Mouse (Mus musculus): ENCODE results near the gene Supt7l. TPM values are rescaled to one million over a fixed set of nuclear protein-coding genes. Genes with fewer than 3 reads are reported as not detected.

Gene Supt7l
- total RNA-seq, 4 experiments from 2014 or later = 17.8 to 19.4 (median 18.1) TPM

DNA sequence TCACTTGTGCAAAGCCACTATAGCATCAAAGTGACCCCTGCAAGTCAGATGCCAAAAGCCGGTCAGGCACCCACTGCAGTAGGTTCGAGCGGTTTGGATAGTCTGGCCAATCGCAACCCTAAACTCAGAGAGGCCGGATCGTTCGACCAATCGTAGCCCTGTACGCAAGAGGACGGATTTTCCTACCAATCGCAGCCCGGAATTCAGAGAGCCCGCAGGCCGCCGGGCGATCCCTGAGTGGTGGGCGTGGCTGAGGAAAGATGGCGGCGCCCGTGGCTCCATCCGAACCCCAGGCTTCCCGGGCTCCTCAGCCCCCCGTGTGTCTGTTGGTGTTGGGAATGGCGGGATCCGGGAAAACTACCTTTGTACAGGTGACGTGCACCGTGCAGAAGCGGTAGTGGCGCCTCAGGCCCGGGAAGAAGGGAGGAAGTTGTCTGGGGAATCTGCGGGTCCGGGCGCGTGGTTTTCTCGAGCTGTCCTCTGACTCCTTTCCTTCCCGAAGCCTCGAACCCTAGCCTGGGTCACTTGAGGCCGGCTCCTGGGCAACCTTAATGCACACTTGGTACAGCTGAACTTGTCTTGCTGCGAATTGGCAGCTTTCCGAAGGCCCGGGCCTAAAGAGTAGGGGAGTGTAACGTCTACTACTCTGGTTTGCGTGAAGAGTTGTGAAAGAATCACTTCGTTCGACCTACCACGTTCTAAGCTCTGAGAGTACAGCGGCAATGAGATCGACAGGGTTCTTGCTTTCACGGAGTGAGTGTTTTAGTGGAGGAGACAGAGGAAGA, 32.9 kb downstream of the Supt7l start, which contains the start of gene Gpn1:
Gpn1 (plus strand) TSS at position 229 of the 785 bp plus-strand sequence.
- DNase-seq (ENCODE audit: low spot score in 2 of 2) = peak; percentile 76 to 90

GRCm38 (mm10) chr5:31492031-31492430, 35.6 kb downstream of the Supt7l start:
- no peak for DNase-seq (ENCODE audit: low spot score in 2 of 2)

DNA sequence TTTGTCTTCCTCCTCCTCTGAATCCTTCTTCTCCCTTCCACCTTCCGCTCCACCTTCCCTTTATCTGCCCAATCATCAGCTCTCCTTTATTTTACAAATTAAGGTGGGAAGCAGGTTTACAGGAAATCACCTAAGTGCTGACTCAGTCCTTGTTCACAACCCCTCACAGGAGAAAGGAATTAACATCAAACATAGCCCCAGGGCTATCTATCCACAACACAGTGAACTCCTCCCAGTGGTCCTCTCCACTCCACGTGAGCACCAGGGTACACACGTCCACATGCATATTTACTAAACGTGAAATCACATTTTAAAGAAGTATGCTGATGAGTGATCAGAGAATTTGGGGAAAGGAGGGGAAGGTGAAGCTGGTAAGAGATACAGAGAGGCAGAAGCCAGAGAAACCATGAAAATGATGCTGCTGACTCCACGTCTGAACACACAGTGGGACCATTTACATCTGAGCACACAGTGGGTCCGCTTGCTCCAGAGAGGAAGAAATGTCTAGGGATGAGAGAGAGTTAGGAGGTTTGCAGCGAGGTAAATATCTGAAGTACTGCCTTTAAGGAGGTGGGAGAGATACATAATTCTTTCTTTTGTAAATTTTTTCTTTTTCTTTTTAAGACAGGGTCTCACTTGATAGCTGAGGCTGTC, 38.4 kb downstream of the Supt7l start:
- DNase-seq (ENCODE audit: low spot score in 2 of 2) = no peak

- no peak for DNase-seq (ENCODE audit: low spot score in 2 of 2)
Observed at GRCm38 (mm10) chr5:31487889-31488288, 39.7 kb downstream of the Supt7l start.

DNA sequence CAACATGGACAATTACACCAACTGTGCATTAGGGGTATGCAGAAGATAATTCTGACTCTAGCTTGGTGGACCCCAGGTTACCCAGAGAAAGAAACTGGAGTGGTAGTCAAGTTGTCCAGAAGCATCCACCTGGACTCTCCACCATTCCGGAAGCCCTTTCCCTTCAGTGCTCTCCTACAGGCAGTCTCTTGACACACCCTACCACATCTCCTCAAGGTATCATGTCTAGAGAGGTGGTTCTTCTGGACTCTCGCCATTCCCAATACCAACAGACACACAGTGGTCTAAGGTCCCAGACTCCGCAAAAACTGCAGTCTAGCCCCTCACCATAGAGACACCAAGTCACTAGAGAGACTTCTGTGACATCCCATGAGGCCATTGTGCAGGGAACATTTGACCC, 42.2 kb downstream of the Supt7l start, which contains the start of gene 4930548H24Rik:
4930548H24Rik (plus strand) TSS at position 301 of the 400 bp plus-strand sequence.
- no peak for DNase-seq (ENCODE audit: low spot score in 2 of 2)

DNA sequence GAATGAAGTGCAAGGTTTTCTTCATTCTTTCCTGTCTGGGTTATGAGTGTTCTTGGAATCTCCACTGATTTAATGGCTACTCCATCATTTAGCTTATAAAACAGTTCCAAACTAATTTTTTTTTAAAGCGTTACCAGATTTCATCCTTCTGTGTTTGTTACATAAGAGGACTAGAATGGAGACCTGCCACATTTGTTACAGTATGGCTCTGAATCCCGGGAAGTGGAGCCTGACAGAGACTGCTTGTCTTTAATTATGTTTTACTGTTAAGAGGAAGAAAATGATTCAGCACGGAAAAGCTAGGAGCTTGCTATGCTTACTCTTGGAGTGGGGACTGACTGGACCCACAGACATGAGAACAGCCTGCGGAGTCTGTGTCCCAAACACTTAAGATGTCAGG, 47.1 kb downstream of the Supt7l start:
- DNase-seq (ENCODE audit: low spot score in 2 of 2) = no peak

DNA sequence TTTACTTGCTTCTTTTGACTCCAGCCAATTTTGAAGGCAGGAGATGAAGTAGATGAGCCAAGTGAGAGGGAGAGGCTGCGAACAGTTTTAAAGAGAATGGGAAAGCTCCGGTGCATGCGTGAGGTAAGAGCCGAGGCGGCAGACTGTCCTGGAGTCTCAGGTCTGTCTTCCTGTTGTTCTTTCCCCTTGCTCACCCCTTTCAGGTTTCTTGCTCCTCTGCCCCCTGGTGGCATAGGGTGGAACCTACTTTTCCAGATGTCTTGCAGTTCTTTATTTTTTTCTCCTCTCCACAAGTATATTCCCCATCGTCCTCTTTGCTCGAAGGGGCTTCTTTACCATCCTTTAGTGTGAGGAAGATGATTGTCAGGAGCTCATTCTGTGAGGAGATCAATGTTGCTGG, 57.3 kb downstream of the Supt7l start:
- DNase-seq (ENCODE audit: low spot score in 2 of 2) = no peak

DNA sequence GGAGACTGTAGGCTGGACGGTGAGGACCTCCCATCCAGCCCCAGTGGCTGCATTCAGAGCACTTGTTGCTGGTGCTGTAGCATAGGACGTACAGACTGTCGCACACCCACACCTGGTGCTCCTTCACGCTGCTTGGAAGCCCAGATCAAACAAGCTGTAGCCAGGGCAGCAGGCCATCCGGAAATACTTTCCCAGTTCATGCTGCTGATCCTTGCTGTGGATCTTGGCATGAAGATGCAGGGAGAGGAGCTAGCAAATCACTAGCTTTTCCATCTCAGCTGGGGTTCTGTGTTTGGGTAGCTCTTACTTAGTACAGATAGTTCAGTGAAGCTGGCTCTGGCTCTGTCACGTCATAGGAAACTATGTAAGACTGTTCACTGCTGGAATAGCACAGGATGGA, 57.9 kb downstream of the Supt7l start:
- no peak for DNase-seq (ENCODE audit: low spot score in 2 of 2)

DNA sequence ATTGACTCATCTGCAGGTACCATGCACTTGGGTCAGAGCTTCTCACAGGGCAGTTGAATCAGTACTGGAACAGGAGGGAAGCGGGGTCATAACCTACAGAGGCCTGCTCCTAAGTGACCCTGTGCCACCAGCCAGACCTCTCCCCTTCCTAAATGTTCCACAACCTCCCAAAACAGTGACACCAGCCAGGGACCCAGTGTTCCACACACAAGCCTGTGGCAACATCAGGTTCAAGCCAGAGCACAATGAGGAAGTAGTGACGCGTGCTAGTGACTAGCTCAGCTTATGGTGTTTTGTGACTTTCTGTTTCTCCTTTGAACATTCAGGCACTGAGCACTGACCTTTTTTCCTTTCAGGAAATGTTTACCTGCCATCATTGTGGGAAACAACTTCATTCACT, 59.8 kb downstream of the Supt7l start:
- no peak for DNase-seq (ENCODE audit: low spot score in 2 of 2)

Other genes with a start within 250 kb of the Supt7l start
- 10 to 100 TPM; 75.0 to 98.2 (median 83.8) TPM for gene Ift172, start 236.7 kb downstream of the Supt7l start, total RNA-seq (2022)
- 100 to 1,000 TPM; 132 to 144 (median 133) TPM for gene Fndc4, start 231.7 kb downstream of the Supt7l start, total RNA-seq (2022)
- gene Gckr, start 230.4 kb downstream of the Supt7l start, total RNA-seq (2022) = under 1 TPM in 2 of 4 experiments, not detected in 2; 0.11 to 0.44 TPM
- 10 to 100 TPM; 47.5 to 52.8 (median 51.8) TPM for gene Zfp512, start 75.4 kb downstream of the Supt7l start, total RNA-seq (2022)
- under 1 TPM in 1 of 4 experiments, not detected in 3; 0.17 TPM for gene 4930548H24Rik, start 42.1 kb downstream of the Supt7l start, total RNA-seq (2022)
- gene Gpn1, start 33.1 kb downstream of the Supt7l start, total RNA-seq (2022) = 10 to 100 TPM; 28.8 to 32.6 (median 32.2) TPM
- gene Slc4a1ap, start 812 bp downstream of the Supt7l start, total RNA-seq (2022) = 10 to 100 TPM; 48.2 to 53.6 (median 51.4) TPM
- gene Mrpl33, start 69.1 kb upstream of the Supt7l start, total RNA-seq (2022) = 100 to 1,000 TPM in 2 of 4 experiments, 10 to 100 TPM in 2; 76.5 to 106 (median 99.6) TPM
- gene Rbks, start 169.8 kb upstream of the Supt7l start, total RNA-seq (2022) = 1 to 10 TPM; 4.1 to 5.8 (median 5.2) TPM
- gene Babam2, start 169.9 kb upstream of the Supt7l start, total RNA-seq (2022) = 10 to 100 TPM; 43.3 to 54.7 (median 48.8) TPM